Mouse (Mus musculus) kidney, embryonic 14.5 days (tissue): ENCODE data around the gene H2afj. TPM values are rescaled to one million over a fixed set of nuclear protein-coding genes. Genes with fewer than 3 reads are reported as not detected.

Experiments
- ATAC-seq: fragments of 200-750 bp; cut with Nextera tagmentation; 2 replicates; pipeline ENCODE4 v1.8.0; 2017; ENCODE audit warnings: moderate number of reproducible peaks, mild to moderate bottlenecking, moderate TSS enrichment, moderate library complexity; ENCODE audit not compliant: low FRiP score, low TSS enrichment
- H3K27ac ChIP-seq: fragments of 300-500 bp; sonication (generic); 2 replicates; pipeline ENCODE4 v1.5.1; 2014; ENCODE audit warnings: low read depth, mild to moderate bottlenecking, low read length, moderate library complexity, mixed read lengths
- H3K27me3 ChIP-seq: fragments of 300-500 bp; sonication (generic); 2 replicates; pipeline ENCODE4 v1.6.1; 2014; ENCODE audit warnings: mild to moderate bottlenecking, low read length; ENCODE audit not compliant: control insufficient read depth, insufficient read depth
- H3K36me3 ChIP-seq: fragments of 300-500 bp; sonication (generic); 2 replicates; pipeline ENCODE4 v1.6.1; 2014; ENCODE audit warnings: low read length, mixed read lengths; ENCODE audit not compliant: control insufficient read depth, insufficient read depth
- H3K4me1 ChIP-seq: fragments of 300-500 bp; sonication (generic); 2 replicates; pipeline ENCODE4 v1.6.1; 2014; ENCODE audit warnings: low read length, mixed read lengths; ENCODE audit not compliant: control insufficient read depth, insufficient read depth
- H3K4me2 ChIP-seq: fragments of 300-500 bp; sonication (generic); replicated peaks from 2 replicates; pipeline ENCODE4 v1.6.1; 2014; ENCODE audit warnings: low read depth, mild to moderate bottlenecking, low read length
- H3K4me3 ChIP-seq: fragments of 300-500 bp; sonication (generic); 2 replicates; pipeline ENCODE4 v1.5.1; 2014; ENCODE audit warnings: mild to moderate bottlenecking, low read length
- H3K9ac ChIP-seq: fragments of 300-500 bp; sonication (generic); 2 replicates; pipeline ENCODE4 v1.6.1; 2014; ENCODE audit warnings: low read depth, mild to moderate bottlenecking, low read length, moderate library complexity
- H3K9me3 ChIP-seq: fragments of 300-500 bp; sonication (generic); 2 replicates; pipeline ENCODE4 v1.6.1; 2016; ENCODE audit warnings: low read length; ENCODE audit not compliant: control insufficient read depth
- WGBS: fragments of 180-500 bp; shearing (Covaris S2); extraction: QIAGEN DNeasy Blood & Tissue Kit; methylation state at CpG from one replicate; pipeline ENCODE4 v1.1.7; 2014; 5-methylcytosine and 5-hydroxymethylcytosine counted together
- polyA plus RNA-seq: library from polyadenylated mRNA; unstranded; fragments of >200 nt; fragmentation: Nextera tagmentation; extraction: Ambion mirVana; gene quantifications from 2 replicates; pipeline ENCODE4 v1.2.1, GENCODE M21; 2014

The H2afj gene
- polyA plus RNA-seq = 96.0 and 104 TPM in 2 replicates

DNA sequence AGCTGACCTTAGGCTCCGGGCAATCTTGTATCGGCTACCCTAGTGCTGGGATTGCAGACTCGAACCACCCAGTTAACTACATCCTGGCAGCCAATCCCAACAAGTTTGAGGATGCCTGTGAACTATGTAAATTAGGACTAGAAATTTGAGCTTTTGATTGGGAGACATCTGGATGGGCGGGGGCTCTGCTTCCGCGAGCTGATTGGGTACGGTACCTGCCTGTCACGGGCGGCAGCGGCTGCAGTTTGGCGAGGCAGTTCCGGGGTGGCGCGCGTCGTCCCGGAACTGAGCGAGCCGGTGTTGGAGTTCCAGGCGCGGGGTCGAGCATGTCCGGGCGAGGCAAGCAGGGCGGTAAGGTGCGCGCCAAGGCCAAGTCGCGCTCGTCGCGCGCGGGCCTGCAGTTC, at the start of gene H2afj:
Gene H2afj (plus strand): TSS at position 231 of the 404 bp plus-strand sequence.
- Histone ChIP-seq H3K27ac (peak within 1 kb of the TSS; percentile 63), H3K9ac (peak within 1 kb of the TSS; percentile 72), H3K4me1 (peaks cover 12% of the 10 kb centered on the region), H3K9me3 (no peaks in the 10 kb centered on the region), H3K4me3 (peak within 1 kb of the TSS; percentile 64), H3K4me2 (peak within 1 kb of the TSS; percentile 65), H3K36me3 (peaks cover 9% of the 10 kb centered on the region), H3K27me3 (no peaks in the 10 kb centered on the region)
- WGBS = under 1% methylated on average over 30 of the region's 34 CpGs
- ATAC-seq = peak; percentile 89

DNA sequence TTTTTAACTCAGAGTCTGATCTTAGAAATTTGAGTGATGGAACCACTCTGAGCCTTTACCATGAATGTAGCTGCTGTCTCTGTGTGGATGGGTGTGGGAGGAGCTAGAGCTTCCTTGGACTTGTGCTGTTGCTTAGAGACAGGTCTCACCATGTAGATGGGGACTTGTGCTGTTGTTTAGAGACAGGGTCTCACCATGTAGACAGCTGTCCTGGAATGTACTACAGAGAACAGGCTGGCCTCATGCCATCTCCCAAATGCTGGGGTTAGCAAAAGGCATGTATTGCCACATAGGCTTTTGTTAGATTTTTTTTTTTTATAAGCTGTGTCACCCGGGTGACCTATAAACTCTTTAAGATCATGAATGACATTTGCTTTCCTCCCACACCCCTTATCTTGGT, 44.1 kb upstream of the H2afj start:
- no peak overlapping the region for H3K27ac ChIP-seq
- no peaks in the 10 kb centered on the region for H3K27me3 ChIP-seq
- no peaks in the 10 kb centered on the region for H3K9me3 ChIP-seq
- no peak for ATAC-seq
- H3K36me3 ChIP-seq = no peaks in the 10 kb centered on the region
- no peaks in the 10 kb centered on the region for H3K4me1 ChIP-seq
- no peak overlapping the region for H3K4me3 ChIP-seq
- no peak overlapping the region for H3K4me2 ChIP-seq
- no peak overlapping the region for H3K9ac ChIP-seq
- WGBS = 58% methylated on average over 1 of the region's 1 CpGs

DNA sequence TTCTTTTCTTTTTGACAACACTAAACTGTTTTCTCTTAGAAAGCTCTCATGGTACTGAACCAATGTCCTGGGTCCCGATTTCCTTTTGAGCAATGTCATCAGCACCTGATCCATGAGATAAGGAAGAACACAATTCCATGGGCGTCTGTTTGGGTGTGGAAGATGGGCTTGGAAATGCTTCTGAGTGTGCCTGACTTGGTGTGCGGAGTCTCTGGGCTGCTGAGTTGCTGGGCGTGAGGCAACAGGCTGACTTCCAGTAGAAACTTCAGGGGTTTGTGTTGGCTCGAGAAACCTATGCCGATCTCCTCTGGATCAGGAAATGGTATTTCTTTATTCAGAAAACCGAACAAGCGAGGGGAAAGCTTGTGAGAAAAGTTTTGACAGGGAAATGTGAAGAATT, 38.9 kb upstream of the H2afj start:
- WGBS = 84% methylated on average over 8 of the region's 8 CpGs

DNA sequence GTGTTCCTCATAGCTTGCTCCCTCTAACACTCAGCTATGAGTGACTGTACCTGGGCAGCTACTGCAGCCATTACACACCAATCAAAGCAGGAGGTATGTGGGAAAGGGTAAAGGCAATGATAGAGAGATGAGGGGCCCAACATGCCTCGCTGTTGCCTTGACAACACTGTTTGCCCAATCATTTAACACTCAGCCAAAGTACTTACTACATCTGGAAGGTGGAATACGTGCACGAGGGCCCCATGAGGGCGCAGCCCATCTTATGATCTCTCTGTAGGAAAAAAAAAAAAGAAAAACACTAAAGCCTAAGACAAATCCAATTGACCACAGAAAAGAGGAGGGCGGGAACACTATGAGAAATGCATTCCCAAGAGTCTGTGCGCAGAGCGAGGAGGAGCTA, 38.2 kb upstream of the H2afj start:
- 90% methylated on average over 7 of the region's 7 CpGs for WGBS
- Histone ChIP-seq H3K9ac (no peak overlapping the region), H3K36me3 (no peaks in the 10 kb centered on the region), H3K4me2 (no peak overlapping the region), H3K4me3 (no peak overlapping the region), H3K4me1 (no peaks in the 10 kb centered on the region), H3K27ac (no peak overlapping the region), H3K27me3 (no peaks in the 10 kb centered on the region), H3K9me3 (no peaks in the 10 kb centered on the region)
- no peak for ATAC-seq

More for the DNA sequence above, 38.9 kb upstream of the H2afj start:
- H3K9me3 ChIP-seq = no peaks in the 10 kb centered on the region
- no peaks in the 10 kb centered on the region for H3K4me1 ChIP-seq
- H3K36me3 ChIP-seq = no peaks in the 10 kb centered on the region
- no peak overlapping the region for H3K27ac ChIP-seq
- H3K27me3 ChIP-seq = no peaks in the 10 kb centered on the region
- no peak overlapping the region for H3K9ac ChIP-seq
- ATAC-seq = no peak
- no peak overlapping the region for H3K4me2 ChIP-seq
- no peak overlapping the region for H3K4me3 ChIP-seq

DNA sequence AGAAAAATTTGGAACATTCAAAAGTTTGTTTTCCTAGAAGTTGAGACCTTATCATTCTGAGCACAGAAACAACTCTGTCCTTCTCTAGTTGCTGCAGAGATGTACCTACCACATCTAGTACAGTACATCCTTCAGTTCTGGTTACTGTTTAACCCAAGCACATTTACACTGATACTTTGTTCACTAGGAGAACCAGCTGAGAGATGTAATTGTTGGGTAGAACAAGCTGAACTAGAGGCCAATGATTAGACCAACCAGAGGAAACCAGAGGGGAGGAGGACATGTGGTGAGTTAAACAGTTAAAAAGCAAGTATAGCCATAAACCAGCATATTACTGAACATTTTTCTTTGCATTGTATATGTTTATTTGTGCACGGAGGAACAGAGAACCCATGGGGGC, 31.7 kb upstream of the H2afj start:
- Histone ChIP-seq H3K27ac (no peak overlapping the region), H3K9ac (no peak overlapping the region), H3K4me2 (no peak overlapping the region), H3K4me1 (no peaks in the 10 kb centered on the region), H3K4me3 (no peak overlapping the region), H3K27me3 (no peaks in the 10 kb centered on the region), H3K9me3 (no peaks in the 10 kb centered on the region), H3K36me3 (no peaks in the 10 kb centered on the region)
- 87% methylated on average over 1 of the region's 1 CpGs for WGBS
- ATAC-seq = no peak

DNA sequence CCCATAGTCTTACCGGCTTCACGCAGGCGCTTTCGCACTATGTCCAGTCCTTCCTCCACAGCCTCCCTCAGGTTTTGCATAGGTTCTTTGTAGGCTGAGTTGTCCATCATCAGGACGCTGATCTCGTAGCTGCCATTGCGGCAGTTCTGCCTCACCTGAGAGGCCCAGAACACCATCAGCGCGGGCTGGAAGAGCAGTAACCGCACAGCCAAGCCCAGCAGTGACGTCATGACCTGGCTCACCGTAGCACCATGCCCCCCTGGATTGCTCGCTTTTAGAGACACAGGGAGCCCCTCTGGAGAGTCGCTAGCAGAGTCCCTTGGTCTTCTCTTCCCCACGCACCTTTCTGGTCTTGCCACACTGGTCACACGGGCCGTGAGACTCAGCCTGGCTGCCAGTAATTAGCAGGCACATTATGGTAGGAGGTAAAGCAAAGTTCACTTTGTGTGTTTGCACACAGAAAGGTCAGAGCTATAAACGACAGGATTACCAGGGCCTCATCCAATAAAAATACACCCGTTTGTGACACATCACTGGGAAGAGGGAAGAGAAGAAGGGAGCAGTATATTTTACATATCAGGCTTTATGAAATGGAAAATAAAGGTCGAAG, 26.6 kb upstream of the H2afj start, which contains the start of gene Gucy2c:
Gene Gucy2c (minus strand): TSS at position 389 of the 610 bp plus-strand sequence.
- Histone ChIP-seq H3K4me3 (no peak within 1 kb of the TSS), H3K9ac (no peak within 1 kb of the TSS), H3K4me1 (no peaks in the 10 kb centered on the region), H3K4me2 (no peak within 1 kb of the TSS), H3K27me3 (no peaks in the 10 kb centered on the region), H3K9me3 (no peaks in the 10 kb centered on the region), H3K36me3 (no peaks in the 10 kb centered on the region), H3K27ac (no peak within 1 kb of the TSS)
- ATAC-seq = no peak
- 73% methylated on average over 20 of the region's 20 CpGs for WGBS

DNA sequence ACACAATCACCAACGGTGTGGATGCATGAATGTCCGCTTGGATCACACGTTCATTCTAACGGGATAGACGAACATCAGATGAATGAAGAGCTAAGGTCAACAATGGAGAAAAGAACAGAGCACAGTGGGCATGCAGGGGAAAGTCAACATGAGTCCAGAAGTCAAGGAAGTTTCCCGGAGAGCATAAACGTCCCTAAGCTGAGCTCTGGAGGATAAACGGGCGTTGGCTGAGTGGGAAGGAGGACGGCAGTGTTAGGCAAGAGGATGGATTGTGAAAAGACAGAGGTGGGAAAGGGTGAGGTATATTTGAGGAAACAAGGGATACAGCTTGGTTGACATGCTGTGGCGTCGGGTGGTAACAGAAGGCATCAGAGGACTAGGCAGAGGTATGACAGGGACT, 25.9 kb upstream of the H2afj start:
- no peaks in the 10 kb centered on the region for H3K27me3 ChIP-seq
- no peak overlapping the region for H3K4me2 ChIP-seq
- no peak overlapping the region for H3K27ac ChIP-seq
- no peak overlapping the region for H3K4me3 ChIP-seq
- 92% methylated on average over 12 of the region's 12 CpGs for WGBS
- no peak for ATAC-seq
- no peaks in the 10 kb centered on the region for H3K9me3 ChIP-seq
- H3K9ac ChIP-seq = no peak overlapping the region
- no peaks in the 10 kb centered on the region for H3K36me3 ChIP-seq
- no peaks in the 10 kb centered on the region for H3K4me1 ChIP-seq

DNA sequence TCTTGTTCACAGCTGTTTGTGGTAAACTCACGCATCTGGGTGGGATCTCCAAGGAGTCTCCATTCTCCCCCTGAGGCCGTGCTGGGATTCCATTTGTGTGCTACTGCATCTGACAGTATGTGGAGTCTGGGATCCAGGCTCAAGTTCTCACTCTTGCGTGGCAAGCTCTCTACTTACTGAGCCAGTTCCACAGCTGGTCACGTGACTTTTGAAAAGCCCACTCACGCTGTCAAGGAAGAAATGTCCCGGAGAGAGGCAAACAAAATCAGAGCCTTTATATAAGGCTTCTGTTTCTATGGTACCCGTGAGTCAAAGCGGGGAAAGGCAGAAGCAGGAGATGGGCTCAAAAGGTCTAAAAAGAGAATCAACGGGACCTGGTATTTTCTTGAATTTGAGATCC, 25.3 kb upstream of the H2afj start:
- Histone ChIP-seq H3K4me2 (no peak overlapping the region), H3K4me3 (no peak overlapping the region), H3K9me3 (no peaks in the 10 kb centered on the region), H3K9ac (no peak overlapping the region), H3K27me3 (no peaks in the 10 kb centered on the region), H3K4me1 (no peaks in the 10 kb centered on the region), H3K36me3 (no peaks in the 10 kb centered on the region), H3K27ac (no peak overlapping the region)
- WGBS = 87% methylated on average over 9 of the region's 9 CpGs
- no peak for ATAC-seq

DNA sequence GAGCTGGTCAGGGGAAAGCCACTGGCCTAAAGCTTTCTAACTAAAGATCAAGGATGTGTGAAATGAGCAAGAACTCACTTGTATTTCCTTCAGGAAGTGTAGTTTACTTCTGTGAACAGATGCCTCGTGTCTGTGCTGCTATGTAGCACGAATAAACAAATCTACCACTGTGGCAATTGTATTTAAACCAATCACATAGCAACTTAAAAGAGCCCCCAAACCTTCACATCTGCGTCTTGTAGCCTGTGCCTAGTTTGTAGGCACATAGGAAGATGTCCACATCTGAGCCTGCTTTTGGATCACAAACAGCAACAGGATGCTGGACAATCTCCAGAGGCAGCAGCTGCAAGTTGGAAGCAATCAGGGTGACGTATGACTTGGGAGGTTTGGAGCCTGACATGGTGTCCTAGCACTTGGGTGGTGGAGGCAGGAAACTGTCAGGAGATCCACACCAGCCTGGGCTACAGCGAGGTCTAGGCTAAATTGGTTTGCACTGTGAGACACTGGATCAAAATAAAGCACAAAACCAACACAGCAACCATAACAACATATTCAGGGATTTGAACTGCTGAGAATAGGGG, 18.6 kb upstream of the H2afj start:
- ATAC-seq = peak; percentile 69; the same call in 1 of the 2 replicates
- H3K27ac ChIP-seq = peak overlapping the region; percentile 24; the same call in 1 of the 2 replicates
- no peaks in the 10 kb centered on the region for H3K9me3 ChIP-seq
- H3K36me3 ChIP-seq = no peaks in the 10 kb centered on the region
- no peak overlapping the region for H3K4me3 ChIP-seq
- peaks cover 6% of the 10 kb centered on the region; the same call in 1 of the 2 replicates for H3K4me1 ChIP-seq
- no peak overlapping the region for H3K9ac ChIP-seq
- no peaks in the 10 kb centered on the region; the same call in 1 of the 2 replicates for H3K27me3 ChIP-seq
- WGBS = 57% methylated on average over 5 of the region's 5 CpGs
- H3K4me2 ChIP-seq = no peak overlapping the region
